Mouse (Mus musculus) right cerebral cortex, adult 2 months (tissue): ENCODE results near the gene Scn5a.
A peak's percentile ranks its signal among the peaks of the same experiment; 100 is the strongest.

Source experiments
- DNase-seq, 2 experiments: peaks; one replicate each; pipeline ENCODE4 v3.0.0; 2021 to 2022; ENCODE audit warnings: low spot score in 2 of 2

Scn5a gene

GRCm38 (mm10) chr9:119504981-119505658 is 73.7 kb downstream of the Scn5a start:
- no peak for DNase-seq

GRCm38 (mm10) chr9:119503613-119504012 is 75.2 kb downstream of the Scn5a start:
- no peak for DNase-seq

GRCm38 (mm10) chr9:119498885-119499284 is 79.9 kb downstream of the Scn5a start:
- DNase-seq: no peak

GRCm38 (mm10) chr9:119498247-119498607 is 80.6 kb downstream of the Scn5a start:
- no peak for DNase-seq

- no peak for DNase-seq
Measured at GRCm38 (mm10) chr9:119497546-119498246, 81.1 kb downstream of the Scn5a start.

GRCm38 (mm10) chr9:119496960-119497359 is 81.9 kb downstream of the Scn5a start:
- DNase-seq: peak; percentile 56 to 57

- DNase-seq: no peak
Measured at GRCm38 (mm10) chr9:119496354-119496753, 82.5 kb downstream of the Scn5a start.

GRCm38 (mm10) chr9:119484868-119485267 is 93.9 kb downstream of the Scn5a start:
- DNase-seq: no peak

GRCm38 (mm10) chr9:119484420-119484819 is 94.4 kb downstream of the Scn5a start:
- DNase-seq: no peak

- no peak for DNase-seq
Measured at GRCm38 (mm10) chr9:119483554-119484353, 95.1 kb downstream of the Scn5a start.

GRCm38 (mm10) chr9:119481612-119482011 is 97.2 kb downstream of the Scn5a start:
- no peak for DNase-seq

GRCm38 (mm10) chr9:119479297-119479696 is 99.5 kb downstream of the Scn5a start:
- DNase-seq: no peak

GRCm38 (mm10) chr9:119478345-119478744 is 100.5 kb downstream of the Scn5a start:
- DNase-seq: no peak

- no peak for DNase-seq
Measured at GRCm38 (mm10) chr9:119477754-119478153, 101.1 kb downstream of the Scn5a start.

- no peak for DNase-seq
Measured at GRCm38 (mm10) chr9:119474717-119475611, 103.9 kb downstream of the Scn5a start.

- DNase-seq: peak in 1 of 2 experiments; percentile 34
Measured at GRCm38 (mm10) chr9:119473608-119474164, 105.1 kb downstream of the Scn5a start.

GRCm38 (mm10) chr9:119473011-119473410 is 105.8 kb downstream of the Scn5a start:
- no peak for DNase-seq

- no peak for DNase-seq
Measured at GRCm38 (mm10) chr9:119472412-119472918, 106.4 kb downstream of the Scn5a start.

GRCm38 (mm10) chr9:119469691-119470353 is 109.0 kb downstream of the Scn5a start:
- no peak for DNase-seq

GRCm38 (mm10) chr9:119465595-119465994 is 113.2 kb downstream of the Scn5a start:
- peak in 1 of 2 experiments; percentile 17 for DNase-seq
